Mouse (Mus musculus): Measurements from ENCODE around the gene Gper1.

DNA sequence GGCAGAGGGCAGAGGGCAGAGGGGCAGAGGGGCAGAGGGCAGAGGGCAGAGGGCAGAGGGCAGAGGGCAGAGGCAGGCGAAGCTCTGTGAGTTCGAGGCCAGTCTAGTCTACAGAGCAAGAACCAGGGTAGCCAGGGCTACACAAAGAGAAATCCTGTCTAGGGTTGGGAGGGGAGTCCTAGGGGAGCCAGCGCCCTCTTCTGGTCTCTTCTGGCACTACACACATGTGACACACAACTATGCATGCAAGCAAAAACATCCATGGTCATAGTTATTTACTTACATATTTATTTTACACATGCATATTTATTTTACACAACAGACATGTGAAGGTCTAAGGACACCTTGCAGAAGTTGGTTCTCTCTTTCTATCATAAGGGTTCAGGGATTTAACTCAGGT is 5.5 kb upstream of the Gper1 start:
- no peak for TF ChIP-seq POLR2A (IDR thresholded peaks at IDR 0.05; ENCODE audit: borderline replicate concordance, control insufficient read depth, low read depth, low read length)
- peak; percentile 57 for TF ChIP-seq CTCF (IDR thresholded peaks at IDR 0.05; ENCODE audit: control insufficient read depth, insufficient read depth, low read length)
